Mouse (Mus musculus): ENCODE measurements around the gene Fut8.

- no peak for TF ChIP-seq CTCF (conservative IDR thresholded peaks at IDR 0.05; ENCODE audit: low read length)
- no peak for TF ChIP-seq NANOG (IDR thresholded peaks at IDR 0.05; ENCODE audit: borderline replicate concordance, low read length)
- no peak for TF ChIP-seq POU5F1 (IDR thresholded peaks at IDR 0.05; ENCODE audit: borderline replicate concordance, low read length)
Observed at GRCm38 (mm10) chr12:77291017-77291416, 53.1 kb downstream of the Fut8 start.
